Mouse (Mus musculus): ENCODE measurements around the gene Ciao1. TPM values are rescaled to one million over a fixed set of nuclear protein-coding genes. Genes with fewer than 3 reads are reported as not detected.

Ciao1 gene
- total and polyA plus RNA-seq, 3 experiments: 83.8 to 86.3 TPM; not detected in 1

DNA sequence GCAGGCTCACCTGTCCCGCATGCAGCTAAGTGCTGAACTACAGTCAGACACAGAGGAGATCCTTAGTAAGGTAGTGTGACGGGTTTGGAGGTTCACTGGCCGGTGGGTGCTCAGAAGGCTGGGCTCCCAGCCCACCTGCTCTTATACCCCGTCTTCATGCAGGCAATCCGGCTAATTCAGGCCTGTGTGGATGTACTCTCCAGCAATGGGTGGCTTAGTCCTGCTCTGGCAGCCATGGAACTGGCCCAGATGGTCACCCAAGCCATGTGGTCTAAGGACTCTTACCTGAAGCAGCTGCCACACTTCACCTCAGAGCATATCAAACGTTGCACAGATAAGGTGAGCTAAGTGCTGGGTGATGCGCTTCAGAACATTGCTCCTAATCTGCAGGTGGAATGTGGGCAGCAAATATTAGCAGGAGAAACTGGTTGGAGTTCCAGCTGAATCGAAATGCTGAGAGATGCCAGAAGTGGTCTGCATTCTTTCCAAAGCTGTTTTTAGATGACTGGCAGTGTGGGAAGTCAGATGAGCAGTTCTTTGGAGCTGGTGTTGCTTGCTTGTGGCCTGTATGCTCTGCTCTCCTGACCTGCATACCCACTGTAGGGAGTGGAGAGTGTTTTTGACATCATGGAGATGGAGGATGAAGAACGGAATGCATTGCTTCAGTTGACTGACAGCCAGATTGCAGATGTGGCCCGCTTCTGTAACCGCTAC, 9.6 kb downstream of the Ciao1 start:
- no peaks in the 10 kb centered on the region for H3K79me2 ChIP-seq (ENCODE audit: control insufficient read depth, insufficient read depth, low read length, poor library complexity)
- TF ChIP-seq MYB (IDR thresholded peaks at IDR 0.05; ENCODE audit: low read depth, low read length) (no peak), MAFK (IDR thresholded peaks at IDR 0.05; ENCODE audit: borderline replicate concordance, low read depth, low read length) (no peak), ZNF384 (IDR thresholded peaks at IDR 0.05; ENCODE audit: low read depth, low read length) (no peak), SMC3 (IDR thresholded peaks at IDR 0.05; ENCODE audit: low read depth, low read length) (no peak), ZKSCAN1 (IDR thresholded peaks at IDR 0.05; ENCODE audit: low read depth, low read length) (no peak), CHD1 (IDR thresholded peaks at IDR 0.05; ENCODE audit: low read depth, low read length) (no peak), NELFE (IDR thresholded peaks at IDR 0.05; ENCODE audit: low read depth, low read length) (no peak), ELF1 (IDR thresholded peaks at IDR 0.05; ENCODE audit: low read depth, low read length) (no peak), RCOR1 (IDR thresholded peaks at IDR 0.05; ENCODE audit: low read depth, low read length) (no peak), GABPA (IDR thresholded peaks at IDR 0.05; ENCODE audit: low read depth, low read length) (no peak), CTCF (IDR thresholded peaks at IDR 0.05 in 2 of 3, conservative IDR thresholded peaks at IDR 0.05 in 1 of 3; ENCODE audit: control insufficient read depth in 1 of 3, insufficient read depth in 1 of 3, low read depth in 2 of 3, low read length in 3 of 3, poor library complexity in 1 of 3, severe bottlenecking in 1 of 3) (no peak), MEF2A (IDR thresholded peaks at IDR 0.05; ENCODE audit: extremely low read depth, insufficient replicate concordance, low read depth, low read length, poor library complexity, severe bottlenecking) (no peak), CHD2 (IDR thresholded peaks at IDR 0.05; ENCODE audit: low read length) (no peak), TBP (IDR thresholded peaks at IDR 0.05; ENCODE audit: low read depth, low read length) (no peak), POLR2A (IDR thresholded peaks at IDR 0.05; ENCODE audit: control insufficient read depth in 1 of 2, insufficient read depth in 1 of 2, low read depth in 1 of 2, low read length in 2 of 2, poor library complexity in 1 of 2) (no peak), POLR2AphosphoS2 (IDR thresholded peaks at IDR 0.05; ENCODE audit: low read length) (no peak), UBTF (IDR thresholded peaks at IDR 0.05; ENCODE audit: borderline replicate concordance, insufficient read depth, low read depth, low read length) (no peak), ETS1 (IDR thresholded peaks at IDR 0.05; ENCODE audit: low read depth, low read length) (no peak)
- no peaks in the 10 kb centered on the region for H3K4me1 ChIP-seq (ENCODE audit: control insufficient read depth in 1 of 2, insufficient read depth in 2 of 2, low read length in 2 of 2)
- DNase-seq (ENCODE audit: low read depth, low spot score): no peak
- no peak overlapping the region for H3K9ac ChIP-seq (ENCODE audit: control insufficient read depth, low read depth, low read length, poor library complexity, severe bottlenecking)
- no peaks in the 10 kb centered on the region for H3K9me3 ChIP-seq (replicated peaks; ENCODE audit: insufficient read depth, low read length)
- H3K27ac ChIP-seq (ENCODE audit: control insufficient read depth, low read depth, low read length): no peak overlapping the region
- H3K4me3 ChIP-seq (ENCODE audit: control insufficient read depth in 1 of 2, insufficient read depth in 1 of 2, low read depth in 2 of 2, low read length in 2 of 2): no peak overlapping the region
- H3K27me3 ChIP-seq (ENCODE audit: control insufficient read depth in 1 of 2, insufficient read depth in 2 of 2, low read length in 2 of 2): no peaks in the 10 kb centered on the region
- peaks cover 0 to 24% of the 10 kb centered on the region in 2 experiments; a peak in 2 of 4 replicates for H3K36me3 ChIP-seq (ENCODE audit: control insufficient read depth in 1 of 2, insufficient read depth in 2 of 2, low read length in 2 of 2)

DNA sequence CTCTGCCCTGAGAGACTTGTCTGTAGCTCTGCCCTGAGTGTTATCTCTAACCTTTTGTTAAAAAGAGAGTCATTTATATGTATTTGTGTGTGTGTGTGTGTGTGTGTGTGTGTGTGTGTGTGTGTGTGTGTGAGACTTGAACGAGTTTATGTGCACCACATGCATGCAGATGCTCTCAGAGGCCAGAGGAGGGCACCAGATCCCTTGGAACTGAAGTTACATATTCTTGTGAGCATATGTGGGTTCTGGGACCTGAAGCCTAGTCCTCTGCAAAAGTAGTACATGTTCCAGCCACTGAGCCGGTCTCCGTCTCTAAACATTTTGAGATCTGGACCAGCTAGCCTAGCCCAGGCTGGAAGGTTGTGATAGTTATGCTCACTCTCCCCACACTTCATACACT, 22.4 kb downstream of the Ciao1 start:
- Histone ChIP-seq H3K27me3 (ENCODE audit: control insufficient read depth in 1 of 2, insufficient read depth in 2 of 2, low read length in 2 of 2) (no peaks in the 10 kb centered on the region), H3K9ac (ENCODE audit: control insufficient read depth, low read depth, low read length, poor library complexity, severe bottlenecking) (no peak overlapping the region), H3K79me2 (ENCODE audit: control insufficient read depth, insufficient read depth, low read length, poor library complexity) (no peaks in the 10 kb centered on the region), H3K4me1 (ENCODE audit: control insufficient read depth in 1 of 2, insufficient read depth in 2 of 2, low read length in 2 of 2) (no peaks in the 10 kb centered on the region), H3K4me3 (ENCODE audit: control insufficient read depth in 1 of 2, insufficient read depth in 1 of 2, low read depth in 2 of 2, low read length in 2 of 2) (no peak overlapping the region), H3K27ac (ENCODE audit: control insufficient read depth, low read depth, low read length) (no peak overlapping the region), H3K36me3 (ENCODE audit: control insufficient read depth in 1 of 2, insufficient read depth in 2 of 2, low read length in 2 of 2) (peaks cover 0 to 53% of the 10 kb centered on the region in 2 experiments; a peak in 2 of 4 replicates), H3K9me3 (replicated peaks; ENCODE audit: insufficient read depth, low read length) (no peaks in the 10 kb centered on the region)
- TF ChIP-seq CTCF (IDR thresholded peaks at IDR 0.05 in 2 of 3, conservative IDR thresholded peaks at IDR 0.05 in 1 of 3; ENCODE audit: control insufficient read depth in 1 of 3, insufficient read depth in 1 of 3, low read depth in 2 of 3, low read length in 3 of 3, poor library complexity in 1 of 3, severe bottlenecking in 1 of 3) (peak; percentile 11 to 41 (median 37); a peak in 4 of 6 replicates), RAD21 (IDR thresholded peaks at IDR 0.05; ENCODE audit: low read depth, low read length) (peak; percentile 5), NELFE (IDR thresholded peaks at IDR 0.05; ENCODE audit: low read depth, low read length) (no peak)
- DNase-seq (ENCODE audit: low read depth, low spot score): peak; percentile 38
